Mouse (Mus musculus): ENCODE data around the gene Sult1c1. TPM values are rescaled to one million over a fixed set of nuclear protein-coding genes. Genes with fewer than 3 reads are reported as not detected.
"Not testable (repeated sequence)": the region's sequence is repeated elsewhere in the genome, so short reads cannot be mapped to it uniquely, and the experiment has no call there.

The Sult1c1 gene
- not detected for total RNA-seq (2021)

DNA sequence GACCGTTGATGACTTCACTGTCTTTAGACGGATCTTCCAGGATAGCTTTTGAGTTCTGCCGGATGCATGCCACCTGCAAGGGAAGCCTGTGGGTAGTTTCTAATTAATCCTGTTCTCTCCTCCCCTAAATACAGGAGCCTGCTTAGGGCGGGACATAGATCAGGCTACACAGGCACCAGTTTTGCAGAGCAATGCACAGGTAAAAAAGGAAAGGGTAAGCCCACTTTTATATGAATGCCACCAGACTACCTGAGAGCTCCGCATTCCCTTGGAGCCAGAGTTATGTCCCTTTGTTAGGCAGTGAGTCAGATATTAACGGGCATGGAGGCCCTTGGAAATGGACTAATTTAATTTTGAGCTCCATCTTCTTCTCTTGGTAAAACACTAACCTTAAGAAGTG lies at the start of gene Sult1c1:
Sult1c1 (minus strand) TSS at position 101 of the 400 bp plus-strand sequence.
- DNase-seq (ENCODE audit: extremely low spot score in 1 of 2, low spot score in 2 of 2): no peak
- intact Hi-C loops (cut with DNase I): no loop called here

DNA sequence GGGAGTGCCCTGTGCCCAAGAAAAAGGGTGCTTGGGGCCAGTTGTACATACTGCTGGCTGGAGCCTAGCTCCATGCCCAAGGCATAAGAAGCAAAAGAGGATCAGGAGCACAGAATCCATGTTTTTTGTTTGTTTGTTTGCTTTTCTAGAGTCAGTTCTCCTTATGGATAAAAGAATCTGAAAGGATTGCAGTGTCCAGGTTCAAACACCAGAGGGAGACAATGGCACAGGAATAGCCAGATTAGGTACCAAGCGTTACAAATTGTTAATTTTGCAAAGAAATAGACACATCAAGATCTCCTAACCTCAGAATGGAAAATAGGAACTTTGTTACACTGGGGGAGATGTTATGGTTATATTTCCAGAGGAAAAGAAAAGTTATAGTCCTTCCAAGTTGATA lies 23.7 kb upstream of the Sult1c1 start:
- intact Hi-C loops (cut with DNase I): loop anchor here (2.0 to 10.0 kb wide), 2 partner anchors 51 to 329 kb away; no protein-coding TSS in a partner anchor
- peak in 1 of 2 experiments; percentile 31 for DNase-seq (ENCODE audit: extremely low spot score in 1 of 2, low spot score in 2 of 2)

DNA sequence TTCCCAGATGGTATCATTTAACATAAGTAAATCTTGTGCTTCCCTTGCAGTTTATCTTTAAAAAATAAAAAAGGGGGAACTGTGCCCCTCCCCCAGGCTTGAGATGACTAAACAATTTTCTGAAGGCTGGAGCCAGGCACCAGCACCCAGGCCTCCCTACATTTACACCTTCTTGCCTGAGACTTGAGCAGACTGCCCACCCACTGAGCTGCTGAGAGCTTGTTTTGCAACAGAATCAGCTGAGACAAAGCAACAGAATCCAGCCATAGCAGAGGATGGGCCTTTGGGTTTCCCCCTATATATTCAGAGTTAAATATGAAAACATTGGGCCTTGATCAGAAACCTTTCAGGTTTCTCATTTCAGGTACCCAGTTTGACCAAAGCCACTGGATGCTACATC lies 20.7 kb upstream of the Sult1c1 start:
- DNase-seq (ENCODE audit: extremely low spot score in 1 of 2, low spot score in 2 of 2): no peak
- intact Hi-C loops (cut with DNase I): loop anchor here (10.0 kb wide), 1 partner anchor 54 kb away; no protein-coding TSS in a partner anchor

DNA sequence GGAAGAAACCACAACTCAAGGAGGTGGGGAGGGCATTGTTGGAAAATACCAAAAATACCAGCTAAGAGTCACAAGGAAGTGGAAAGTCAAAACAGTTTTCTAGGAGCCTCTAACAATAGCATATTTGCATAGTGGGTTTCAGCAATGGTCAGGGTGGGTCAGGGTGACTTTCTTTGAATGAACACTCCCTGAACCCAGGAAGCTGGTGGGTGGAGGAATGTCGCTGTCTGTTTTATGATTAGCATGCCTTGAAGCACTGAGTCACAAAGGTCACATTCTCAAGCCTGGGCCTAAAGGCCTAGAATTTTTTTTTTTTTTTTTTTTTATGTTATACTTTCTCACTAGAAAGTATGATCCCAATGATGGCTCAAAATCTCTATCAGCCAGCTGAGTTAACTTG lies 20.1 kb upstream of the Sult1c1 start:
- DNase-seq (ENCODE audit: extremely low spot score in 1 of 2, low spot score in 2 of 2): not testable (repeated sequence)
- intact Hi-C loops (cut with DNase I): loop anchor here (10.0 kb wide), 1 partner anchor 54 kb away; no protein-coding TSS in a partner anchor

DNA sequence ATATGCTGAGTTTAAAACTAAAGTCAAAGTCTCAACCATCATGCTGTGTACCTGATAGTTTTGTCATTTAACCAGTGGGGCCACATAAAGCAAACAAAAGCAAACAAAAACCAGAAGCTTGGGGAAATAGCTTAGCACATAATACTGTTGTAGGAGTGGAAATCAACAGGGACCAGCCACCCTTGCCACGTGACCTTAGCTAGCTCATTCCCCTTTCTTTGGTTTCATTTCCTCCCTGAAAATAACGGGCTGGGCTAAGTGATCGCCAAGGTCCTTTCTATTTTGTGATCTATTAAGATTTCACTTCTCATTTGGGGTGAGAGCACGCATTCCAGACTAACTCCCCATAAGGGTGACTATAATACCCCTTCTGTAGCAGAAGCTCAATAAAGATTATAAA lies 13.0 kb upstream of the Sult1c1 start:
- intact Hi-C loops (cut with DNase I): no loop called here
- no peak for DNase-seq (ENCODE audit: extremely low spot score in 1 of 2, low spot score in 2 of 2)

DNA sequence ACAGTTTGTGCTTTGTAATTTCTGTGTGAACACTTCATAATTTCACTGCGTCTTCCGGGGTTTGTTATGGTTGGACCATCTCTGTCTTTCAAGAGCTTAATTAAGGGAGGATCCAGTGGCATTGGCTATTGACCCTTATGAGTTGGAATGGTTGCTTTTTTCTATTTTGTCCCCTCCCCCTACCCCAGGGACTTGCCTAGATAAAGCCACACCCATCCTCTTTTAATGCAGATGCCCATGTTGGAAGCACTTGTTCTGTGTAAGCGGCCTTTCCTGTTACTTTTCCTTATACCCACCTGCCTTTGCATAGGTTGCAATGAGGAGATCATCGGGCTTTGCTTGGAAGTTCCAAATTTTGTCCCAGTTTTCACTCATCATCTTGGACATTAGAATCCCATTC lies 16.9 kb downstream of the Sult1c1 start:
- intact Hi-C loops (cut with DNase I): no loop called here
- no peak for DNase-seq (ENCODE audit: extremely low spot score in 1 of 2, low spot score in 2 of 2)

DNA sequence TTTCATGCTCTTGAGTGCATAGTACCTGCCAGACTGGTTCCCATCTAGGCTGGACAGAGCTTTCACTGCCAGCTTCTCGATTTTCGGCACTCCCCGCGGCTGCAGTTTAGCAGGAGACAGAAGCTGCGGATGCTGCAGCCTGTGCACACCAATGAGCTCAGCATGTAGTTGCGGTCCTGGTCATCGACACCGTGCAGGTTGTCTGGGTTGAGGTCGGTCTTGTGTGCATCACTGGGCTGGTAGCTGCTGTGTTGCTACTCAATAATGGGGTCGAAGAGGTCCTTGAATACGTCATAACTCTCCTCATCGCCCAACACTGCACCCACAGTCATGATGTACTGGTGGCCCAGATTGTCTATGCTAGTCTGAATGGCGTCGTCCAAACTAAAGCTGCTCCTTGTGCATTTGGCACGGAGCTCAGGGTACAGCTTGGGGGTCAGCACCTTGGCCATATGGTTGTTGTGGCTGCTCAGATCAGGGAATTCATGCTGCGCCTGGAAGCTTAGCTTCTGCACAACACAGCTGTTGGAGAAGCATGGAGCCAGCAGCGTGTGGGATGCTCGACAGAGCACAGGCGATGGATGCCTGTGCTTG lies 48.8 kb downstream of the Sult1c1 start:
- DNase-seq (ENCODE audit: extremely low spot score in 1 of 2, low spot score in 2 of 2): no peak
- intact Hi-C loops (cut with DNase I): no loop called here

DNA sequence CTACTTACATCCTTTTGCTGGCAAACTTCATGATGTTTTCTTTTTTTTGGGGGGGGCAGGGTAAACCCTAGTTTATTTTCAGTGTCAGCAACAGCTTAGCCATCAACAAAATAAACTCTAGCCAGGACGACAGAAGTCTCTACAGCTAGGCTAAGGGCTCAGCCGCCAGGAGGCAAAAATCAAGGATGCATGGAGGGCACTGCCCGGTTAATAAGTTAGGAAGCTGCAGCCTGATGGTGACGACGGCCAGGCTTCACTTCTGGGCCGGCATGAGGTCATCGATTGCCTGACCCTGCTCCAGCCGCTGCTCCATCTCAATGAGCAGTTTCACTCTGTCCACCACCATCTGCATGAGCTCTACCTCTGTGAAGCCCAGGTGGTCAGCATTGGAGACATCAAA lies 49.7 kb downstream of the Sult1c1 start:
- intact Hi-C loops (cut with DNase I): no loop called here
- no peak for DNase-seq (ENCODE audit: extremely low spot score in 1 of 2, low spot score in 2 of 2)

Other genes with a start within 250 kb of the Sult1c1 start
- gene Sult1c2, start 144.3 kb downstream of the Sult1c1 start, total RNA-seq (2021): not detected